Mouse (Mus musculus) hindbrain, embryonic 12.5 days (tissue): Measurements from ENCODE around the gene Klhdc4. TPM values are rescaled to one million over a fixed set of nuclear protein-coding genes. Genes with fewer than 3 reads are reported as not detected.

Source experiments
- ATAC-seq: fragments of 200-750 bp; cut with Nextera tagmentation; 2 replicates; pipeline ENCODE4 v1.8.0; 2017; ENCODE audit warnings: moderate TSS enrichment; ENCODE audit not compliant: low FRiP score
- H3K27ac ChIP-seq: fragments of 300-500 bp; sonication (generic); 2 replicates; pipeline ENCODE4 v1.5.1; 2016; ENCODE audit warnings: mild to moderate bottlenecking
- H3K27me3 ChIP-seq: fragments of 300-500 bp; sonication (generic); 2 replicates; pipeline ENCODE4 v1.6.1; 2016; ENCODE audit warnings: mild to moderate bottlenecking
- H3K36me3 ChIP-seq: fragments of 300-500 bp; sonication (generic); 2 replicates; pipeline ENCODE4 v1.6.1; 2016; ENCODE audit warnings: mild to moderate bottlenecking
- H3K4me1 ChIP-seq: fragments of 300-500 bp; sonication (generic); 2 replicates; pipeline ENCODE4 v1.6.1; 2016
- H3K4me2 ChIP-seq: fragments of 300-500 bp; sonication (generic); replicated peaks from 2 replicates; pipeline ENCODE4 v1.6.1; 2016; ENCODE audit warnings: mild to moderate bottlenecking
- H3K4me3 ChIP-seq: fragments of 300-500 bp; sonication (generic); 2 replicates; pipeline ENCODE4 v1.5.1; 2016; ENCODE audit warnings: mild to moderate bottlenecking
- H3K9ac ChIP-seq: fragments of 300-500 bp; sonication (generic); 2 replicates; pipeline ENCODE4 v1.6.1; 2016; ENCODE audit warnings: mild to moderate bottlenecking, moderate library complexity
- H3K9me3 ChIP-seq: fragments of 300-500 bp; sonication (generic); replicated peaks from 2 replicates; pipeline ENCODE4 v1.6.1; 2016; ENCODE audit warnings: mild to moderate bottlenecking
- WGBS: fragments of 180-500 bp; shearing (Covaris S2); methylation state at CpG from one replicate; pipeline ENCODE4 v1.1.7; 2016; 5-methylcytosine and 5-hydroxymethylcytosine counted together
- polyA plus RNA-seq: library from polyadenylated mRNA; unstranded; fragments of >200 nt; fragmentation: Nextera tagmentation; extraction: Ambion mirVana; gene quantifications from 2 replicates; pipeline ENCODE4 v1.2.1, GENCODE M21; 2016

Klhdc4 gene
- polyA plus RNA-seq, 1 experiment from 2014 or later = 43.0 TPM

GRCm38 (mm10) chr8:121794151-121794550 is 35.2 kb downstream of the Klhdc4 start:
- H3K9me3 ChIP-seq = no peaks in the 10 kb centered on the region

DNA sequence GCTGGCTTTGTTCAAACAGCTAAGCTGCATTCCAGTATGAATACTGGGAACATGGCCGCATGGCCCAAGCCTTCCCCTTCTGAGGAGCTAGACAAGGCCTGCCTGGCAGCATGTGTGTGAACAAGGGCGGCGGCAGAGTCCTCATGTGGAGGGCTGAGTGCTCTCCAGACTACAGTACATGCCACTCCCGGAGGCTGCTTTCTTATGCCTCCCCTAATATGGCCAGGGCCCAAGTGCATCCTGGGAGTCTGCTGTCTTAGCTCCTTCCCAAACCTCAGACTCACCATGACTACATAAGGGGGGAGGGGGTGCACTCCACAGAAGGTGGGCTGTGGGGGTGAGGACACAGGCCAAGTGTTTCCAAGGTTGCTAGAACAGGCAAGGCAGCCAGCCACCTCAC is 36.7 kb downstream of the Klhdc4 start:
- H3K4me3 ChIP-seq = no peak overlapping the region
- no peak for ATAC-seq
- no peak overlapping the region for H3K9ac ChIP-seq
- no peaks in the 10 kb centered on the region for H3K9me3 ChIP-seq
- H3K4me2 ChIP-seq = no peak overlapping the region
- H3K27ac ChIP-seq = no peak overlapping the region
- H3K36me3 ChIP-seq = peaks cover 43% of the 10 kb centered on the region
- 82% methylated on average over 4 of the region's 4 CpGs for WGBS
- no peaks in the 10 kb centered on the region; the same call in 1 of the 2 replicates for H3K4me1 ChIP-seq
- H3K27me3 ChIP-seq = no peaks in the 10 kb centered on the region

More at GRCm38 (mm10) chr8:121794151-121794550, 35.2 kb downstream of the Klhdc4 start:
- H3K4me3 ChIP-seq = no peak overlapping the region
- H3K36me3 ChIP-seq = peaks cover 57% of the 10 kb centered on the region
- 58% methylated on average over 3 of the region's 3 CpGs for WGBS
- H3K9ac ChIP-seq = no peak overlapping the region
- no peak for ATAC-seq
- no peaks in the 10 kb centered on the region for H3K27me3 ChIP-seq
- no peak overlapping the region for H3K4me2 ChIP-seq
- no peak overlapping the region for H3K27ac ChIP-seq
- no peaks in the 10 kb centered on the region; the same call in 1 of the 2 replicates for H3K4me1 ChIP-seq

- H3K4me1 ChIP-seq = no peaks in the 10 kb centered on the region; the same call in 1 of the 2 replicates
- no peak overlapping the region for H3K9ac ChIP-seq
- H3K36me3 ChIP-seq = peaks cover 38% of the 10 kb centered on the region
- H3K27ac ChIP-seq = no peak overlapping the region
- no peak overlapping the region for H3K4me3 ChIP-seq
- no peaks in the 10 kb centered on the region for H3K9me3 ChIP-seq
- no peaks in the 10 kb centered on the region for H3K27me3 ChIP-seq
- no peak overlapping the region for H3K4me2 ChIP-seq
- ATAC-seq = no peak
- 88% methylated on average over 7 of the region's 7 CpGs for WGBS
These were observed 37.2 kb downstream of the Klhdc4 start for GRCm38 (mm10) chr8:121792159-121792558.

DNA sequence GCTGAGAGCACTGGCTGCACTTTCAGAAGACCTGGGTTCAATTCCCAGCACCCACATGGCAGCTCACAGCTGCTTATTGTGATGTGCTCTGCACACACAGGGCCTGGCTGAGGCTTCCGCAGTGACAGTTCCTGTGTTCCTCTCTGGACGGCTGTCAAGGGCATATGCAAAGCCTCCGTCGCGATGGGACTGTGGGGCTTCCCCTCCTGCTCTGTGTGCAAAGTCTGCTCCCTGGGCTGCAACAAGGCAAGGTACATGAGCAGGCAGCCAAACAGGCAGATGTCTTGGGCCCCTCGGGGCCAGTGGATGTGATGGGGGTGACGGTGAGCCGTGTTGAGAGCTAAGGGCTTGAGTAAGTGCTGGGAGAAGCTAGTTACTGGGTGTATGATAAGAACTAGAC is 40.6 kb downstream of the Klhdc4 start:
- H3K4me2 ChIP-seq = no peak overlapping the region
- no peak for ATAC-seq
- no peaks in the 10 kb centered on the region for H3K27me3 ChIP-seq
- H3K36me3 ChIP-seq = peaks cover 16% of the 10 kb centered on the region; the same call in 1 of the 2 replicates
- WGBS = 85% methylated on average over 8 of the region's 8 CpGs
- no peak overlapping the region for H3K9ac ChIP-seq
- no peaks in the 10 kb centered on the region; the same call in 1 of the 2 replicates for H3K4me1 ChIP-seq
- no peak overlapping the region for H3K27ac ChIP-seq
- H3K9me3 ChIP-seq = no peaks in the 10 kb centered on the region
- H3K4me3 ChIP-seq = no peak overlapping the region

GRCm38 (mm10) chr8:121786542-121786941 is 42.8 kb downstream of the Klhdc4 start:
- 60% methylated on average over 10 of the region's 10 CpGs for WGBS
- no peak overlapping the region for H3K4me2 ChIP-seq
- H3K9me3 ChIP-seq = no peaks in the 10 kb centered on the region
- no peak overlapping the region for H3K27ac ChIP-seq
- H3K4me3 ChIP-seq = no peak overlapping the region
- H3K9ac ChIP-seq = no peak overlapping the region
- ATAC-seq = no peak
- no peaks in the 10 kb centered on the region; the same call in 1 of the 2 replicates for H3K4me1 ChIP-seq
- no peaks in the 10 kb centered on the region for H3K27me3 ChIP-seq
- H3K36me3 ChIP-seq = peaks cover 10% of the 10 kb centered on the region; the same call in 1 of the 2 replicates

DNA sequence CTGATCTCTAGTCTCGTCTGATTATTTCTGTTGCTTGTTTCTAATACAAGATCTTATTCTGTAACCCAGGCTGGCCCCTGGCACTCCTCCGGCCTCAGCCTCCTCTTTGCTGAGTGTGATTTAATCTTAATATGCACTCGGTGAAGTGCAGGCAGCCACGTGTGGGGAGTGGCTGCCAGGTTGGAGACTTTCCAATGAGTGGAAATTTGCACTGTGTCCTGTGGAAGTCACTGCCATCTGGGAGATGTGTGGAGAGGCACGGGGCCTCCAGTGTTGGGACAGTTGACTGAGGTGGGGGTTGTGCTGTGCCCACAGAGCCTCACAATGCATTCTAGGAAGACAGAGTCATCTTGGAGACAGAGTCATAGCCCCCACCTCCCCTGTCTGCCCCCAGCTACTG is 46.9 kb downstream of the Klhdc4 start:
- Histone ChIP-seq H3K4me2 (no peak overlapping the region), H3K27ac (no peak overlapping the region), H3K9ac (no peak overlapping the region), H3K27me3 (no peaks in the 10 kb centered on the region), H3K4me3 (no peak overlapping the region), H3K9me3 (no peaks in the 10 kb centered on the region), H3K36me3 (peaks cover 4% of the 10 kb centered on the region; the same call in 1 of the 2 replicates), H3K4me1 (no peaks in the 10 kb centered on the region; the same call in none of the 2 replicates)
- no peak for ATAC-seq
- WGBS = 73% methylated on average over 5 of the region's 5 CpGs

- Histone ChIP-seq H3K4me1 (peaks cover 27% of the 10 kb centered on the region), H3K27me3 (no peaks in the 10 kb centered on the region), H3K9ac (no peak overlapping the region), H3K4me2 (no peak overlapping the region), H3K9me3 (no peaks in the 10 kb centered on the region), H3K36me3 (no peaks in the 10 kb centered on the region), H3K4me3 (no peak overlapping the region), H3K27ac (no peak overlapping the region)
- 91% methylated on average over 12 of the region's 12 CpGs for WGBS
- no peak for ATAC-seq
These were observed 55.5 kb downstream of the Klhdc4 start for GRCm38 (mm10) chr8:121773876-121774275.

- ATAC-seq = peak; percentile 84
- no peaks in the 10 kb centered on the region for H3K9me3 ChIP-seq
- H3K27ac ChIP-seq = peak overlapping the region; percentile 66; the same call in 1 of the 2 replicates
- H3K9ac ChIP-seq = 0 out of 2 replicates have a peak overlapping the region, but pooled peaks have one; percentile 37
- 22% methylated on average over 19 of the region's 19 CpGs for WGBS
- H3K36me3 ChIP-seq = no peaks in the 10 kb centered on the region
- H3K4me1 ChIP-seq = peaks cover 27% of the 10 kb centered on the region
- H3K27me3 ChIP-seq = no peaks in the 10 kb centered on the region
- H3K4me3 ChIP-seq = no peak overlapping the region
- H3K4me2 ChIP-seq = peak overlapping the region; percentile 36
These were observed 58.3 kb downstream of the Klhdc4 start for GRCm38 (mm10) chr8:121770845-121771752.

GRCm38 (mm10) chr8:121769621-121770020 is 59.7 kb downstream of the Klhdc4 start:
- no peaks in the 10 kb centered on the region for H3K27me3 ChIP-seq
- no peak overlapping the region for H3K9ac ChIP-seq
- no peak overlapping the region for H3K4me2 ChIP-seq
- no peaks in the 10 kb centered on the region for H3K9me3 ChIP-seq
- H3K36me3 ChIP-seq = no peaks in the 10 kb centered on the region
- 97% methylated on average over 2 of the region's 2 CpGs for WGBS
- no peak overlapping the region for H3K27ac ChIP-seq
- peaks cover 27% of the 10 kb centered on the region for H3K4me1 ChIP-seq
- ATAC-seq = no peak
- no peak overlapping the region for H3K4me3 ChIP-seq

GRCm38 (mm10) chr8:121769095-121769494 is 60.3 kb downstream of the Klhdc4 start:
- no peak overlapping the region for H3K9ac ChIP-seq
- no peaks in the 10 kb centered on the region for H3K27me3 ChIP-seq
- ATAC-seq = no peak
- H3K4me3 ChIP-seq = no peak overlapping the region
- 63% methylated on average over 3 of the region's 3 CpGs for WGBS
- H3K4me1 ChIP-seq = peaks cover 27% of the 10 kb centered on the region
- H3K9me3 ChIP-seq = no peaks in the 10 kb centered on the region
- H3K27ac ChIP-seq = no peak overlapping the region
- no peak overlapping the region for H3K4me2 ChIP-seq
- no peaks in the 10 kb centered on the region for H3K36me3 ChIP-seq

- Histone ChIP-seq H3K4me1 (peaks cover 19% of the 10 kb centered on the region), H3K36me3 (no peaks in the 10 kb centered on the region), H3K27me3 (0 out of 2 replicates have a peak, but pooled peaks cover 1% of the 10 kb centered on the region), H3K4me2 (no peak overlapping the region), H3K27ac (no peak overlapping the region), H3K9ac (no peak overlapping the region), H3K4me3 (no peak overlapping the region), H3K9me3 (no peaks in the 10 kb centered on the region)
- ATAC-seq = no peak
- 72% methylated on average over 7 of the region's 7 CpGs for WGBS
These were observed 63.7 kb downstream of the Klhdc4 start for GRCm38 (mm10) chr8:121765594-121766138.

- WGBS = 71% methylated on average over 9 of the region's 9 CpGs
- 0 out of 2 replicates have a peak, but pooled peaks cover 5% of the 10 kb centered on the region for H3K27me3 ChIP-seq
- peak; percentile 42; the same call in 1 of the 2 replicates for ATAC-seq
- H3K9ac ChIP-seq = no peak overlapping the region
- H3K4me2 ChIP-seq = no peak overlapping the region
- H3K27ac ChIP-seq = no peak overlapping the region
- H3K36me3 ChIP-seq = no peaks in the 10 kb centered on the region
- H3K4me1 ChIP-seq = peaks cover 7% of the 10 kb centered on the region; the same call in 1 of the 2 replicates
- H3K9me3 ChIP-seq = no peaks in the 10 kb centered on the region
- no peak overlapping the region for H3K4me3 ChIP-seq
These were observed 65.7 kb downstream of the Klhdc4 start for GRCm38 (mm10) chr8:121763700-121764013.
